Mouse (Mus musculus): Measurements from ENCODE around the gene Senp1. TPM values are rescaled to one million over a fixed set of nuclear protein-coding genes. Genes with fewer than 3 reads are reported as not detected.

Gene Senp1
- polyA plus RNA-seq, 1 experiment from 2014 or later: 13.7 TPM

Other genes with a start within 250 kb of the Senp1 start
- gene Hdac7, start 249.2 kb downstream of the Senp1 start, polyA plus RNA-seq (2015; fragmentation: Nextera tagmentation; extraction: Ambion mirVana): 5.7 and 6.5 TPM in 2 replicates
- 0.14 and 0.15 TPM in 2 replicates for gene Vdr, start 183.1 kb downstream of the Senp1 start, polyA plus RNA-seq (2015; fragmentation: Nextera tagmentation; extraction: Ambion mirVana)
- 14.2 and 15.8 TPM in 2 replicates for gene Tmem106c, start 129.5 kb downstream of the Senp1 start, polyA plus RNA-seq (2015; fragmentation: Nextera tagmentation; extraction: Ambion mirVana)
- 0.48 and 5.3 TPM in 2 replicates for gene Col2a1, start 89.0 kb downstream of the Senp1 start, polyA plus RNA-seq (2015; fragmentation: Nextera tagmentation; extraction: Ambion mirVana)
- 22.2 and 24.3 TPM in 2 replicates for gene Pfkm, start 1.2 kb downstream of the Senp1 start, polyA plus RNA-seq (2015; fragmentation: Nextera tagmentation; extraction: Ambion mirVana)
- gene Asb8, start 71.9 kb upstream of the Senp1 start, polyA plus RNA-seq (2015; fragmentation: Nextera tagmentation; extraction: Ambion mirVana): 20.4 and 23.8 TPM in 2 replicates
- 0.06 TPM in 1 of 2 replicates, not detected in the other for gene Ccdc184, start 73.4 kb upstream of the Senp1 start, polyA plus RNA-seq (2015; fragmentation: Nextera tagmentation; extraction: Ambion mirVana)
- not detected in 2 replicates for gene Olfr288, start 101.8 kb upstream of the Senp1 start, polyA plus RNA-seq (2015; fragmentation: Nextera tagmentation; extraction: Ambion mirVana)
- gene Gm44579, start 127.2 kb upstream of the Senp1 start, polyA plus RNA-seq (2015; fragmentation: Nextera tagmentation; extraction: Ambion mirVana): not detected in 2 replicates
- not detected in 2 replicates for gene Olfr287, start 127.3 kb upstream of the Senp1 start, polyA plus RNA-seq (2015; fragmentation: Nextera tagmentation; extraction: Ambion mirVana)
- not detected in 2 replicates for gene Olfr286, start 140.7 kb upstream of the Senp1 start, polyA plus RNA-seq (2015; fragmentation: Nextera tagmentation; extraction: Ambion mirVana)
- gene H1fnt, start 163.5 kb upstream of the Senp1 start, polyA plus RNA-seq (2015; fragmentation: Nextera tagmentation; extraction: Ambion mirVana): not detected in 2 replicates
- 0.08 TPM in 2 replicates for gene Zfp641, start 202.4 kb upstream of the Senp1 start, polyA plus RNA-seq (2015; fragmentation: Nextera tagmentation; extraction: Ambion mirVana)
- gene Olfr285, start 223.6 kb upstream of the Senp1 start, polyA plus RNA-seq (2015; fragmentation: Nextera tagmentation; extraction: Ambion mirVana): not detected in 2 replicates
- not detected in 2 replicates for gene Olfr284, start 247.2 kb upstream of the Senp1 start, polyA plus RNA-seq (2015; fragmentation: Nextera tagmentation; extraction: Ambion mirVana)

Data from liver, embryonic 15.5 days (tissue).